Mouse (Mus musculus): Measurements from ENCODE around the gene Ap5s1.

The Ap5s1 gene

GRCm38 (mm10) chr2:131206778-131207177 is at the start of gene Ap5s1:
TSS of gene Ap5s1 (plus strand) at chr2:131207078.
- DNase-seq (ENCODE audit: low spot score): no peak

- DNase-seq (ENCODE audit: low spot score): peak; percentile 73
Observed at GRCm38 (mm10) chr2:131159491-131159910, 47.4 kb upstream of the Ap5s1 start.

- peak; percentile 100 for DNase-seq (ENCODE audit: low spot score)
Observed at GRCm38 (mm10) chr2:131159938-131160581, 46.8 kb upstream of the Ap5s1 start, which contains the start of gene 1700037H04Rik. TSS of gene 1700037H04Rik (minus strand) at chr2:131160081.

- peak; percentile 51 for DNase-seq (ENCODE audit: low spot score)
Observed at GRCm38 (mm10) chr2:131160671-131161111, 46.2 kb upstream of the Ap5s1 start.

- no peak for DNase-seq (ENCODE audit: low spot score)
Observed at GRCm38 (mm10) chr2:131163924-131164323, 43.0 kb upstream of the Ap5s1 start.

- DNase-seq (ENCODE audit: low spot score): no peak
Observed at GRCm38 (mm10) chr2:131166172-131166571, 40.7 kb upstream of the Ap5s1 start.

- no peak for DNase-seq (ENCODE audit: low spot score)
Observed at GRCm38 (mm10) chr2:131167984-131168383, 38.9 kb upstream of the Ap5s1 start.

GRCm38 (mm10) chr2:131168914-131169313 is 38.0 kb upstream of the Ap5s1 start:
- no peak for DNase-seq (ENCODE audit: low spot score)

- no peak for DNase-seq (ENCODE audit: low spot score)
Observed at GRCm38 (mm10) chr2:131170936-131171335, 35.9 kb upstream of the Ap5s1 start.

GRCm38 (mm10) chr2:131171401-131172104 is 35.3 kb upstream of the Ap5s1 start:
- DNase-seq (ENCODE audit: low spot score): peak; percentile 25

- no peak for DNase-seq (ENCODE audit: low spot score)
Observed at GRCm38 (mm10) chr2:131172322-131172721, 34.6 kb upstream of the Ap5s1 start.

- DNase-seq (ENCODE audit: low spot score): peak; percentile 93
Observed at GRCm38 (mm10) chr2:131174700-131175099, 32.2 kb upstream of the Ap5s1 start.

GRCm38 (mm10) chr2:131175286-131175944 is 31.5 kb upstream of the Ap5s1 start:
- no peak for DNase-seq (ENCODE audit: low spot score)

- DNase-seq (ENCODE audit: low spot score): no peak
Observed at GRCm38 (mm10) chr2:131175945-131176309, 31.0 kb upstream of the Ap5s1 start.

- no peak for DNase-seq (ENCODE audit: low spot score)
Observed at GRCm38 (mm10) chr2:131176491-131176890, 30.4 kb upstream of the Ap5s1 start.

- no peak for DNase-seq (ENCODE audit: low spot score)
Observed at GRCm38 (mm10) chr2:131177932-131178331, 28.9 kb upstream of the Ap5s1 start.

GRCm38 (mm10) chr2:131178828-131179245 is 28.0 kb upstream of the Ap5s1 start:
- DNase-seq (ENCODE audit: low spot score): no peak

- peak; percentile 81 for DNase-seq (ENCODE audit: low spot score)
Observed at GRCm38 (mm10) chr2:131179246-131179886, 27.5 kb upstream of the Ap5s1 start.

- DNase-seq (ENCODE audit: low spot score): peak; percentile 85
Observed at GRCm38 (mm10) chr2:131179990-131180587, 26.8 kb upstream of the Ap5s1 start, which contains the start of gene Cenpb. TSS of gene Cenpb (minus strand) at chr2:131180067.

GRCm38 (mm10) chr2:131186343-131186742 is 20.5 kb upstream of the Ap5s1 start:
- no peak for DNase-seq (ENCODE audit: low spot score)

- DNase-seq (ENCODE audit: low spot score): peak; percentile 83
Observed at GRCm38 (mm10) chr2:131186771-131187601, 19.9 kb upstream of the Ap5s1 start, which contains the start of the genes Cdc25b and Spef1. TSS of gene Cdc25b (plus strand) at chr2:131186949. TSS of gene Spef1 (minus strand) at chr2:131187282.
